Mouse (Mus musculus): ENCODE results near the gene Brd4. TPM values are rescaled to one million over a fixed set of nuclear protein-coding genes. Genes with fewer than 3 reads are reported as not detected.

Gene Brd4
- total and polyA plus RNA-seq, 2 experiments from 2014 or later: 49.7 to 81.6 TPM

DNA sequence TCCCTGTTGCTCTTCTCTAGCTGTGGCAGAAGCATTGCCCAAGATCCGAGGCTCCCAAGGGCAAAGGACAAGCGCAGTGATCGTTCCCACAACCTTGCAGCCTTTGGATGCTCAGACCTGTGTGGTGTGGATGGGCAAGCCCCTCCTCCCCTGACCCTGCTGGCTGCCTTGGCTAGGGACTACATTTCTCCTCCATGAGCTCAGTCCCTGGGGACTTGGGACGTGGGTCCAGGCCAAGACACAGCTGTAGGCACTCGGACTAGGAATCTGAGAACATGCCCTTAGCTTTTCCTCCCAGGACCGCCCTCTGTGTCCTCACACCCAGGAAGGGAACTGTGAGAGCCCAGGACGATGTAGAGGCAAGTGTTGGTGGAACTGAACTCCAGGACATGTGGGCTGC is 111.4 kb downstream of the Brd4 start:
- H3K9me3 ChIP-seq (ENCODE audit: low read length): no peaks in the 10 kb centered on the region
- H3K9ac ChIP-seq (replicated peaks; ENCODE audit: low read length, poor library complexity, severe bottlenecking): no peak overlapping the region
- no peaks in the 10 kb centered on the region for H3K4me1 ChIP-seq (ENCODE audit: insufficient read depth, low read length)
- WGBS: 64% methylated on average over 7 of the region's 7 CpGs
- H3K4me3 ChIP-seq (ENCODE audit: low read depth, low read length): no peak overlapping the region
- no peak for ATAC-seq (ENCODE audit: low FRiP score)
- no peak overlapping the region for H3K4me2 ChIP-seq (ENCODE audit: low read depth, low read length, poor library complexity, severe bottlenecking)
- no peak overlapping the region for H3K27ac ChIP-seq (ENCODE audit: low read depth, low read length)
- no peak for DNase-seq (ENCODE audit: low spot score)
- TF ChIP-seq CTCF (IDR thresholded peaks at IDR 0.05): no peak
- no peaks in the 10 kb centered on the region for H3K36me3 ChIP-seq (ENCODE audit: insufficient read depth, low read length)
- H3K27me3 ChIP-seq (ENCODE audit: insufficient read depth, low read length): no peaks in the 10 kb centered on the region

DNA sequence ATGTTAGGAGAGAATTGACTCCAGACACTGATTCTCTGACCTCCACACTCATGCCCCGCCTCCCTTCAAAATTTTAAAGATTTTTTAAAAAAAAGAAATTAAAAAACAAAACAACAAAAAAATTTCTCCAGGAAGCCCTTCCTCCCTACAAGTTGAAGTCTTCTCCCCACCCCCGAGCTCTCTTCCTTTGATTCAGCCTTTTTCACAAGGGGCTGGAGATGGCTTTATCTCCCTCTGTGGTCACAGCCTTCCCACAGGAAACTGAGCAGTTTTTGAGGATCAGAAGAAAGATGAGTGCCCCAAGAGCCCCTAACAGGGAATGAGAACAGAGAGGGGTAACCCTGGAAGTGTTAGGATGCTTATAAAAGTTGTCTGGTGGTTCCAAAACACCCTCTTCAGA is 112.0 kb downstream of the Brd4 start:
- ATAC-seq (ENCODE audit: low FRiP score): no peak
- TF ChIP-seq CTCF (IDR thresholded peaks at IDR 0.05): no peak
- Histone ChIP-seq H3K27ac (ENCODE audit: low read depth, low read length) (no peak overlapping the region), H3K4me1 (ENCODE audit: insufficient read depth, low read length) (no peaks in the 10 kb centered on the region), H3K9ac (replicated peaks; ENCODE audit: low read length, poor library complexity, severe bottlenecking) (no peak overlapping the region), H3K4me2 (ENCODE audit: low read depth, low read length, poor library complexity, severe bottlenecking) (no peak overlapping the region), H3K27me3 (ENCODE audit: insufficient read depth, low read length) (no peaks in the 10 kb centered on the region), H3K36me3 (ENCODE audit: insufficient read depth, low read length) (no peaks in the 10 kb centered on the region), H3K4me3 (ENCODE audit: low read depth, low read length) (no peak overlapping the region), H3K9me3 (ENCODE audit: low read length) (no peaks in the 10 kb centered on the region)
- no peak for DNase-seq (ENCODE audit: low spot score)
- WGBS: 86% methylated on average over 2 of the region's 2 CpGs

DNA sequence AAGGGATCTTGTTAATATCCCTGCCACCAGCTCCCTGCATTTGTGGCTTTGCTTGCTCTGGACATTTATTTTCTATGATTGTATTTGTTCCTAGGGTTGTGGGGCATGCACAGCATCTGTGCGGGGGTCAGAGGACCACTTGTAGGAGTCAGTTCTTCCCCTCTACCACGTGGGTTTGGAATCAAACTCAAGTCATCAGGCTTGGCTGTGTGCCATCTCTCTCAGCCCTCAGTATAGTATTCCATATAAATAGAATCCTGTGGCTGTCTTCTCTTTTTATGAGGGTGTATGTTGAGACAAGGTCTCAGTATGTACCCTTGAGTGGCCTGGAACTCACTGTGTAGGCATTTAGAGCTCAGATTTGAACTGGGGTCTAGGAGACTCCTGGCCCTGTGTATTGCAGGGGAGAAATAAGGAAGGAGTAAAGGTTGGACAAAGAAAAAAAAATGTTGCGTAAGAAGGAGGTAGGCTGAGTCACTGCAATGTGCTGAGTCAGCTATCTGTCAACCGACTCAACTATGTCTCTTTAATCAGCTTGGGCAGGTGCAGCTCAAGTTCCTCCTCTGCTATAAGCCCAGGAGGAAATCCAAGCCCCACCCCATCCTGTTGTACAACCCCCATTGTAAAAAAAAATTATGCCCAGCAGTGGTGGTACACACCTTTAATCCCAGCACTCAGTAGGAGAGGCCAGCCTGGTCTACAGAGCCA is 114.8 kb downstream of the Brd4 start:
- ATAC-seq (ENCODE audit: low FRiP score) (no peak), DNase-seq (ENCODE audit: low spot score) (no peak)
- Histone ChIP-seq H3K27ac (ENCODE audit: low read depth, low read length) (no peak overlapping the region), H3K4me2 (ENCODE audit: low read depth, low read length, poor library complexity, severe bottlenecking) (no peak overlapping the region), H3K4me3 (ENCODE audit: low read depth, low read length) (no peak overlapping the region), H3K27me3 (ENCODE audit: insufficient read depth, low read length) (no peaks in the 10 kb centered on the region), H3K9ac (replicated peaks; ENCODE audit: low read length, poor library complexity, severe bottlenecking) (no peak overlapping the region), H3K4me1 (ENCODE audit: insufficient read depth, low read length) (no peaks in the 10 kb centered on the region), H3K36me3 (ENCODE audit: insufficient read depth, low read length) (no peaks in the 10 kb centered on the region), H3K9me3 (ENCODE audit: low read length) (no peaks in the 10 kb centered on the region)
- WGBS: 83% methylated on average over 4 of the region's 4 CpGs
- no peak for TF ChIP-seq CTCF (IDR thresholded peaks at IDR 0.05)

DNA sequence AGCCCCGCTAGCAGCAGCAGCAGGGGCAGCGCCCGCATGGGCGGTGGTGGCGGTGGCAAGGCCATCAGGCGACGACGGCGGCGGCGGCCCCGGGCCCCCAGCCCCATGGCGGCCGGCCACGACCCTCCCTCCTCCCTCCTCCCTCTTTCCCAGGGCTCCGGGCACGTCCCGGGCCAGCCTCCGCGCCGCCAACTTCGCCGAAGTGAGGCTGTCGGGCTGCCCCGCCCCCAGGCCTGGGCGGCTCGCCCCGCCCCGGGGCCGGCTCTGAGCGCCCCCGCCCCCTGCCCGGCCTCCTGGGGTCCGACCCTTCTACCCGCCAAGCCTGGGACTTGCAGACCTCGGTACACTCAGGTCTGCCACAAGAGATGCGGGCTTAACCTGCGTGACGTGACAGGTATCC is 117.8 kb downstream of the Brd4 start, which contains the start of gene Notch3:
Notch3 (minus strand) TSS at position 166 of the 400 bp plus-strand sequence.
- Histone ChIP-seq H3K9ac (replicated peaks; ENCODE audit: low read length, poor library complexity, severe bottlenecking) (peak within 1 kb of the TSS; percentile 55), H3K9me3 (ENCODE audit: low read length) (no peaks in the 10 kb centered on the region), H3K4me1 (ENCODE audit: insufficient read depth, low read length) (no peaks in the 10 kb centered on the region), H3K4me3 (ENCODE audit: low read depth, low read length) (peak within 1 kb of the TSS; percentile 44), H3K27me3 (ENCODE audit: insufficient read depth, low read length) (no peaks in the 10 kb centered on the region), H3K36me3 (ENCODE audit: insufficient read depth, low read length) (no peaks in the 10 kb centered on the region), H3K4me2 (ENCODE audit: low read depth, low read length, poor library complexity, severe bottlenecking) (peak within 1 kb of the TSS; percentile 96), H3K27ac (ENCODE audit: low read depth, low read length) (peak within 1 kb of the TSS; percentile 72)
- DNase-seq (ENCODE audit: low spot score) (peak; percentile 61), ATAC-seq (ENCODE audit: low FRiP score) (0 out of 2 replicates have a peak, but pooled peaks have one; percentile 29)
- no peak for TF ChIP-seq CTCF (IDR thresholded peaks at IDR 0.05)
- 1% methylated on average over 34 of the region's 39 CpGs for WGBS

DNA sequence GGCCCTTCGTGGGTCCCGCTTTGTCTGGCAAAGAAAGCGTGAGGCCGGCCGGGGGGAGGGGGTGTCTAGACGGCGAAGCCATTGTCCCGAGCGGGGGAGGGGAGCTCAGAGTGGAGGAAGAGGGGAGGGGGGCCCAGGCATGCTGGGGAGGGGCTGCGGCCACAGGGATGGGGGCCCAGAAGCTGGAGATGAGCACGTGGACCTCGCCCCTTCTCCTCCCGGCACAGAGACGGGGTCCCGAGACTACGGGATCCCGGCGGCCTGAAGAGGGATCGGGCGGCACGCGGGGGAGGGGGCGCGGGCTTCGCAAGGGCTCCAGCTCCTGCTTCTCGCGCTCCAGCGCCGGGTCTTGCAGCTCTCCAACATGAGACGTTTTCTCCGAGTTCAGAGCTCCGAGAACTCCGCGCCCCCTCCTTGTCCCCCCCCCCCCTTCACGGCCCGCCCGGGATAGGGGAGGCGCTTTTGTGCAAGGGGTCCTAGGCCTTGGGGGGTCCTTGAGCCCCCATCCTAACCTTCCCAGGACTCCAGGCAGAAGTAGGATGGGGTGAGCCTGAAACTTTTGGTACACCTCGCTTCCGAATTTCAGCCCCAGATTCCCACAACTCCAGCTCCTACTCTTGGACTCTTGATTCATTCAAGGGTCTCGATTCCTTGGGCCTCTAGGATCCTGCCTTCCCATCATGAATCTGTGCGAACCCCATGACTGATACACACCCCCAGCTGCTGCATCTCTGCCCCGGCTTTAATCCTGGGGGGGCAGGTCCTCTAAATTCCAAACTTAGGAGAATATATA is 118.5 kb downstream of the Brd4 start:
- H3K4me2 ChIP-seq (ENCODE audit: low read depth, low read length, poor library complexity, severe bottlenecking): peak overlapping the region; percentile 96
- no peaks in the 10 kb centered on the region for H3K4me1 ChIP-seq (ENCODE audit: insufficient read depth, low read length)
- H3K36me3 ChIP-seq (ENCODE audit: insufficient read depth, low read length): no peaks in the 10 kb centered on the region
- DNase-seq (ENCODE audit: low spot score) (peak; percentile 84), ATAC-seq (ENCODE audit: low FRiP score) (peak; percentile 61)
- no peak for TF ChIP-seq CTCF (IDR thresholded peaks at IDR 0.05)
- peak overlapping the region; percentile 72 for H3K27ac ChIP-seq (ENCODE audit: low read depth, low read length)
- H3K9me3 ChIP-seq (ENCODE audit: low read length): no peaks in the 10 kb centered on the region
- 0% methylated on average over 21 of the region's 43 CpGs for WGBS
- H3K27me3 ChIP-seq (ENCODE audit: insufficient read depth, low read length): no peaks in the 10 kb centered on the region
- H3K9ac ChIP-seq (replicated peaks; ENCODE audit: low read length, poor library complexity, severe bottlenecking): peak overlapping the region; percentile 55
- peak overlapping the region; percentile 44 for H3K4me3 ChIP-seq (ENCODE audit: low read depth, low read length)

DNA sequence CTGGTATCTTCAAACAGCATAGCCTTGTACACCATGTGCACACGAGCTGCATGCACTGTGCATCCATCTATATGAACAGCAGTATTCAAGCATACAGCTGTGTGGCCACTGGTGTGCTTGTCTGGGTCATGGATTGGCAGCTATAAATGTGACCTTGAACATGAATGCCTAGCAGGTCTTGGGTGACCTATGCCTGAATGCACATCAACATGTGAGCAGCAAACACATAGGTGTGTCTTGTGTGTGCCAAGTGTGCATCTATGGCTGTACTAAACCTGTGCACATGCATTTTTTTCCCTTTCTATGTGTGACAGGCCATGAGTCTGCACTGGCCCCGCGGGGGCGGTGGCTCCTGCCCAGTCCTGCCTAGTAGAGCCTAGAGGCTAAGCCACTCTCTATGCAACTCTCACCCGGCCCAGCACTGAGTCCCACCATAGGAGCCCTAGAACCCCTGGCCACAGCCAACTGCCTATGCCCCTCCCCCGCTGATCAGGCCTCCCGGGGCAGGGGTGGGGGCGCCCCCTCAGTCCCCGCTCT is 119.2 kb downstream of the Brd4 start:
- WGBS: 3% methylated on average over 9 of the region's 9 CpGs

More for the DNA sequence above, 119.2 kb downstream of the Brd4 start:
- Histone ChIP-seq H3K9ac (replicated peaks; ENCODE audit: low read length, poor library complexity, severe bottlenecking) (peak overlapping the region; percentile 55), H3K36me3 (ENCODE audit: insufficient read depth, low read length) (no peaks in the 10 kb centered on the region), H3K9me3 (ENCODE audit: low read length) (no peaks in the 10 kb centered on the region), H3K27ac (ENCODE audit: low read depth, low read length) (peak overlapping the region; percentile 72), H3K4me3 (ENCODE audit: low read depth, low read length) (peak overlapping the region; percentile 44), H3K4me1 (ENCODE audit: insufficient read depth, low read length) (no peaks in the 10 kb centered on the region), H3K4me2 (ENCODE audit: low read depth, low read length, poor library complexity, severe bottlenecking) (peak overlapping the region; percentile 96), H3K27me3 (ENCODE audit: insufficient read depth, low read length) (no peaks in the 10 kb centered on the region)
- TF ChIP-seq CTCF (IDR thresholded peaks at IDR 0.05): no peak
- ATAC-seq (ENCODE audit: low FRiP score) (peak; percentile 58), DNase-seq (ENCODE audit: low spot score) (no peak)

All from midbrain, postnatal 0 days (tissue).